Mouse (Mus musculus) adrenal gland (tissue): ENCODE results near the gene Def8.
"Not testable (repeated sequence)": the region's sequence is repeated elsewhere in the genome, so short reads cannot be mapped to it uniquely, and the experiment has no call there.

Source experiments
- intact Hi-C: fragments of 180-260 bp; cut with DNase I; formaldehyde crosslinking; loops from one replicate; pipeline ENCODE4 v1.15.1; 2025

The Def8 gene

GRCm38 (mm10) chr8:123412560-123413170, 10.7 kb upstream of the Def8 start:
- intact Hi-C loops: no loop called here

GRCm38 (mm10) chr8:123414255-123414654, 9.1 kb upstream of the Def8 start:
- intact Hi-C loops: no loop called here

- intact Hi-C loops: not testable (repeated sequence)
These were observed 8.2 kb upstream of the Def8 start for GRCm38 (mm10) chr8:123414997-123415696.

- intact Hi-C loops: no loop called here
These were observed 7.1 kb upstream of the Def8 start for GRCm38 (mm10) chr8:123415967-123416943.

- intact Hi-C loops: no loop called here
These were observed 6.3 kb upstream of the Def8 start for GRCm38 (mm10) chr8:123416944-123417555.

GRCm38 (mm10) chr8:123419711-123420110, 3.6 kb upstream of the Def8 start:
- intact Hi-C loops: loop anchor here (5.0 kb wide), 1 partner anchor 37 kb away; no protein-coding TSS in a partner anchor

- intact Hi-C loops: loop anchor here (5.0 kb wide), 1 partner anchor 38 kb away; no protein-coding TSS in a partner anchor
These were observed 2.6 kb upstream of the Def8 start for GRCm38 (mm10) chr8:123420525-123421281.

GRCm38 (mm10) chr8:123421325-123421724, 2.0 kb upstream of the Def8 start:
- intact Hi-C loops: loop anchor here (5.0 kb wide), 1 partner anchor 39 kb away; no protein-coding TSS in a partner anchor

GRCm38 (mm10) chr8:123422056-123422780, 1.1 kb upstream of the Def8 start:
- intact Hi-C loops: loop anchor here (5.0 kb wide), 1 partner anchor 40 kb away; no protein-coding TSS in a partner anchor

- intact Hi-C loops: loop anchor here (5.0 kb wide), 1 partner anchor 40 kb away; no protein-coding TSS in a partner anchor
These were observed 557 bp upstream of the Def8 start for GRCm38 (mm10) chr8:123422781-123423159.

- intact Hi-C loops: no loop called here
These were observed 3.5 kb downstream of the Def8 start for GRCm38 (mm10) chr8:123426511-123427509.

GRCm38 (mm10) chr8:123427639-123428275, 4.4 kb downstream of the Def8 start:
- intact Hi-C loops: no loop called here

GRCm38 (mm10) chr8:123428343-123428893, 5.1 kb downstream of the Def8 start:
- intact Hi-C loops: no loop called here

GRCm38 (mm10) chr8:123428939-123429721, 5.8 kb downstream of the Def8 start:
- intact Hi-C loops: no loop called here

- intact Hi-C loops: not testable (repeated sequence)
These were observed 6.3 kb downstream of the Def8 start for GRCm38 (mm10) chr8:123429722-123430013.

- intact Hi-C loops: not testable (repeated sequence)
These were observed 7.6 kb downstream of the Def8 start for GRCm38 (mm10) chr8:123430936-123431335.
